Mouse (Mus musculus) limb, embryonic 14.5 days (tissue): ENCODE results near the gene Ms4a14. TPM values are rescaled to one million over a fixed set of nuclear protein-coding genes. Genes with fewer than 3 reads are reported as not detected.
"Not testable (repeated sequence)": the region's sequence is repeated elsewhere in the genome, so short reads cannot be mapped to it uniquely, and the experiment has no call there.

ENCODE experiments used
- ATAC-seq: fragments of 200-750 bp; cut with Nextera tagmentation; 2 replicates; pipeline ENCODE4 v1.8.0; 2017; ENCODE audit warnings: low read depth, moderate number of reproducible peaks, moderate TSS enrichment; ENCODE audit not compliant: low FRiP score
- DNase-seq: peaks from one replicate; pipeline ENCODE4 v3.0.0-alpha.2; 2015; ENCODE audit warnings: low spot score
- H3K27ac ChIP-seq: fragments of 300-500 bp; sonication (generic); replicated peaks from 2 replicates; pipeline ENCODE4 v1.5.1; 2014; ENCODE audit warnings: low read depth, mild to moderate bottlenecking, low read length, moderate library complexity, mixed read lengths
- H3K27me3 ChIP-seq: fragments of 300-500 bp; sonication (generic); 2 replicates; pipeline ENCODE4 v1.6.1; 2014; ENCODE audit warnings: low read length, mixed read lengths; ENCODE audit not compliant: control insufficient read depth, insufficient read depth
- H3K36me3 ChIP-seq: fragments of 300-500 bp; sonication (generic); 2 replicates; pipeline ENCODE4 v1.6.1; 2014; ENCODE audit warnings: mild to moderate bottlenecking, low read length, moderate library complexity, mixed read lengths; ENCODE audit not compliant: control insufficient read depth, insufficient read depth
- H3K4me1 ChIP-seq: fragments of 300-500 bp; sonication (generic); 2 replicates; pipeline ENCODE4 v1.6.1; 2014; ENCODE audit warnings: antibody characterized with exemption, low read length, mixed read lengths; ENCODE audit not compliant: control insufficient read depth, insufficient read depth
- H3K4me2 ChIP-seq: fragments of 300-500 bp; sonication (generic); replicated peaks from 2 replicates; pipeline ENCODE4 v1.6.1; 2014; ENCODE audit warnings: low read depth, mild to moderate bottlenecking, low read length, moderate library complexity; ENCODE audit not compliant: severe bottlenecking
- H3K4me3 ChIP-seq: fragments of 300-500 bp; sonication (generic); replicated peaks from 2 replicates; pipeline ENCODE4 v1.5.1; 2014; ENCODE audit warnings: low read length
- H3K9ac ChIP-seq: fragments of 300-500 bp; sonication (generic); 2 replicates; pipeline ENCODE4 v1.6.1; 2014; ENCODE audit warnings: mild to moderate bottlenecking, low read depth, low read length, moderate library complexity; ENCODE audit not compliant: severe bottlenecking
- H3K9me3 ChIP-seq: fragments of 300-500 bp; sonication (generic); 2 replicates; pipeline ENCODE4 v1.6.1; 2016; ENCODE audit warnings: low read length; ENCODE audit not compliant: control insufficient read depth
- POLR2A ChIP-seq: fragments of 200-500 bp; IDR thresholded peaks from 2 replicates; pipeline ENCODE4 v1.8.0; 2012; ENCODE audit warnings: inconsistent platforms, mild to moderate bottlenecking, moderate library complexity, borderline replicate concordance; ENCODE audit not compliant: insufficient read depth, insufficient read length; ENCODE audit errors: extremely low read depth
- WGBS: fragments of 180-500 bp; shearing (Covaris S2); extraction: QIAGEN DNeasy Blood & Tissue Kit; methylation state at CpG from one replicate; pipeline ENCODE4 v1.1.7; 2014; 5-methylcytosine and 5-hydroxymethylcytosine counted together
- polyA plus RNA-seq, 2 experiments: library from polyadenylated mRNA; depleted of rRNA in 1 of 2; stranded (reverse) in 1 of 2; unstranded in 1 of 2; fragments of >200 nt; fragmentation: Nextera tagmentation in 1 of 2; extraction: Ambion mirVana in 1 of 2; gene quantifications; 2 replicates each; pipeline versions ENCODE4 v1.2.1 to v1.2.3; 2012 to 2014

Ms4a14 gene
- polyA plus RNA-seq, 2 experiments, result 0.11 to 0.35 TPM

GRCm38 (mm10) chr19:11298939-11299338 lies 15.3 kb downstream of the Ms4a14 start:
- no peak for ATAC-seq
- H3K9me3 ChIP-seq, result no peaks in the 10 kb centered on the region

GRCm38 (mm10) chr19:11293616-11294015 lies 20.6 kb downstream of the Ms4a14 start:
- not testable (repeated sequence) for ATAC-seq, H3K9me3 ChIP-seq, H3K9ac ChIP-seq, H3K4me1 ChIP-seq, DNase-seq, H3K36me3 ChIP-seq, H3K27ac ChIP-seq, H3K4me3 ChIP-seq, H3K27me3 ChIP-seq, H3K4me2 ChIP-seq
- 11% methylated on average over 3 of the region's 3 CpGs for WGBS

More at GRCm38 (mm10) chr19:11298939-11299338, 15.3 kb downstream of the Ms4a14 start:
- no peak for DNase-seq
- no peak overlapping the region for H3K4me3 ChIP-seq
- no peak for TF ChIP-seq POLR2A
- H3K27ac ChIP-seq, result no peak overlapping the region
- H3K27me3 ChIP-seq, result no peaks in the 10 kb centered on the region
- no peak overlapping the region for H3K9ac ChIP-seq
- WGBS, result 57% methylated on average over 2 of the region's 2 CpGs
- H3K36me3 ChIP-seq, result no peaks in the 10 kb centered on the region
- H3K4me2 ChIP-seq, result no peak overlapping the region
- H3K4me1 ChIP-seq, result no peaks in the 10 kb centered on the region

GRCm38 (mm10) chr19:11292990-11293389 lies 21.3 kb downstream of the Ms4a14 start:
- peak overlapping the region; percentile 38; the same call in 1 of the 2 replicates for H3K27ac ChIP-seq
- WGBS, result 8% methylated on average over 12 of the region's 12 CpGs
- peak overlapping the region; percentile 56 for H3K9ac ChIP-seq
- H3K4me3 ChIP-seq, result peak overlapping the region; percentile 31
- no peaks in the 10 kb centered on the region for H3K4me1 ChIP-seq
- peak overlapping the region; percentile 47 for H3K4me2 ChIP-seq
- TF ChIP-seq POLR2A, result no peak
- H3K9me3 ChIP-seq, result no peaks in the 10 kb centered on the region
- H3K27me3 ChIP-seq, result no peaks in the 10 kb centered on the region
- ATAC-seq (no peak), DNase-seq (peak; percentile 8)
- no peaks in the 10 kb centered on the region for H3K36me3 ChIP-seq

- Histone ChIP-seq H3K4me2 (no peak within 1 kb of the TSS), H3K27me3 (no peaks in the 10 kb centered on the region), H3K4me3 (no peak within 1 kb of the TSS), H3K27ac (no peak within 1 kb of the TSS), H3K9me3 (no peaks in the 10 kb centered on the region), H3K36me3 (no peaks in the 10 kb centered on the region), H3K4me1 (no peaks in the 10 kb centered on the region), H3K9ac (no peak within 1 kb of the TSS)
- no peak for DNase-seq
- ATAC-seq, result no peak
- TF ChIP-seq POLR2A, result no peak
- WGBS, result 88% methylated on average over 2 of the region's 2 CpGs
These were observed 30.5 kb downstream of the Ms4a14 start, which contains the start of gene Ms4a5 for GRCm38 (mm10) chr19:11283773-11284172. Gene Ms4a5 (minus strand): TSS chr19:11283873.

- no peak for TF ChIP-seq POLR2A
- no peaks in the 10 kb centered on the region for H3K4me1 ChIP-seq
- no peak overlapping the region for H3K4me2 ChIP-seq
- no peak overlapping the region for H3K4me3 ChIP-seq
- DNase-seq, result no peak
- no peaks in the 10 kb centered on the region for H3K27me3 ChIP-seq
- H3K9ac ChIP-seq, result no peak overlapping the region
- WGBS, result 85% methylated on average over 3 of the region's 3 CpGs
- no peak for ATAC-seq
- no peak overlapping the region for H3K27ac ChIP-seq
- H3K9me3 ChIP-seq, result no peaks in the 10 kb centered on the region
- H3K36me3 ChIP-seq, result no peaks in the 10 kb centered on the region
These were observed 34.0 kb downstream of the Ms4a14 start for GRCm38 (mm10) chr19:11280223-11280622.

GRCm38 (mm10) chr19:11276431-11276830 lies 37.8 kb downstream of the Ms4a14 start:
- Histone ChIP-seq H3K27ac (no peak overlapping the region), H3K4me3 (no peak overlapping the region), H3K9me3 (no peaks in the 10 kb centered on the region), H3K9ac (no peak overlapping the region), H3K36me3 (no peaks in the 10 kb centered on the region), H3K4me2 (no peak overlapping the region), H3K4me1 (no peaks in the 10 kb centered on the region), H3K27me3 (no peaks in the 10 kb centered on the region)
- no peak for TF ChIP-seq POLR2A
- peak; percentile 27 for DNase-seq
- WGBS, result 50% methylated on average over 5 of the region's 5 CpGs
- ATAC-seq, result no peak
